Mouse (Mus musculus): Measurements from ENCODE around the gene Smtn.

The Smtn gene

GRCm38 (mm10) chr11:3526979-3527738 lies 13.3 kb downstream of the Smtn start:
- DNase-seq, result no peak

- DNase-seq, result no peak
These were observed 14.2 kb downstream of the Smtn start for GRCm38 (mm10) chr11:3526207-3526606.

GRCm38 (mm10) chr11:3525560-3525959 lies 14.9 kb downstream of the Smtn start:
- no peak for DNase-seq

- no peak for DNase-seq
These were observed 16.4 kb downstream of the Smtn start for GRCm38 (mm10) chr11:3523840-3524582.

GRCm38 (mm10) chr11:3522285-3523000 lies 18.0 kb downstream of the Smtn start:
- DNase-seq, result no peak

- DNase-seq, result no peak
These were observed 18.8 kb downstream of the Smtn start for GRCm38 (mm10) chr11:3521339-3522224.

- DNase-seq, result no peak
These were observed 19.5 kb downstream of the Smtn start for GRCm38 (mm10) chr11:3520919-3521318.

- no peak for DNase-seq
These were observed 20.5 kb downstream of the Smtn start for GRCm38 (mm10) chr11:3519756-3520398.

GRCm38 (mm10) chr11:3519051-3519726 lies 21.2 kb downstream of the Smtn start:
- DNase-seq, result no peak

- no peak for DNase-seq
These were observed 22.3 kb downstream of the Smtn start for GRCm38 (mm10) chr11:3517846-3518732.

GRCm38 (mm10) chr11:3516859-3517845 lies 23.3 kb downstream of the Smtn start:
- peak; percentile 66 for DNase-seq

GRCm38 (mm10) chr11:3516121-3516520 lies 24.3 kb downstream of the Smtn start:
- no peak for DNase-seq

GRCm38 (mm10) chr11:3515637-3516036 lies 24.8 kb downstream of the Smtn start:
- no peak for DNase-seq

GRCm38 (mm10) chr11:3515216-3515615 lies 25.2 kb downstream of the Smtn start:
- DNase-seq, result no peak

GRCm38 (mm10) chr11:3514529-3515054 lies 25.8 kb downstream of the Smtn start, which contains the start of gene Selenom:
Selenom (plus strand) TSS chr11:3514684.
- DNase-seq, result peak; percentile 89

- no peak for DNase-seq
These were observed 27.1 kb downstream of the Smtn start for GRCm38 (mm10) chr11:3513291-3513690.

GRCm38 (mm10) chr11:3510321-3510720 lies 30.1 kb downstream of the Smtn start:
- no peak for DNase-seq

- no peak for DNase-seq
These were observed 31.0 kb downstream of the Smtn start for GRCm38 (mm10) chr11:3509181-3510085.
